Mouse (Mus musculus): Measurements from ENCODE around the gene Rabggtb.

DNA sequence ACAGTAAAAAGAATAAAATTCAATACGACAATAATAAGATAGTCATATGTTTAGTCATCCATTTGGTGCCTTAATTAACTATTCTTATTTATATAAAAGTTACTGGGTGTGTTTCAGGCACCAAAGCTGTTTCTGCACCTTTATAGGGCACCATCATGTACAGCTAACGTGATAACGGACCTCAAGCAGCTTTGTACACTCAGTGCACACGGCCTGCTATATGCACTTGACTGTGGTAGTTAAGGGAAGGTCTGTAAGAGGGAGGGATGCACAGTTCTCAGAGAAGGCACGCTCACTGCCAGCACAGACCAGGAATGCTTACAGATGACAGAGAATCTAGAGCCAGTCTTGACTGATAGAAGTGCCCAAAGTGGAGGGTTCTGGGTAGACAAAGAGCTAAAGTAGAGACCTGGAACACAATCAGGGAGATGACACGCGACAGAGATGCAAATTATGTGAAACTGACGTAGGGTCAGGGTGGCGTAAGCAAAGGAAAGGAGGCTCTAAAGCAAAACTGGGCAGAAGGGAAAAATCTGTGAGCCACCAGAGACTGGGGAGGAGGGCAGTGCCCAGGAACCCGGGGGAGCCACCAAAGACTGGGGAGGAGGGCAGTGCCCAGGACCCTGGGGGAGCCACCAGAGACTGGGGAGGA lies 54.3 kb downstream of the Rabggtb start:
- TF ChIP-seq EP300 (IDR thresholded peaks at IDR 0.05; ENCODE audit: low read depth) (no peak), CTCF (IDR thresholded peaks at IDR 0.05; ENCODE audit: low read depth) (no peak)

All from heart, postnatal 0 days (tissue).